Mouse (Mus musculus) ES-E14 (cell line): ENCODE measurements around the gene Ccnt2.
"Not testable (repeated sequence)": the region's sequence is repeated elsewhere in the genome, so short reads cannot be mapped to it uniquely, and the experiment has no call there.

Source experiments
- CHD2 ChIP-seq: IDR thresholded peaks from 2 replicates; pipeline ENCODE4 v1.6.1; 2014; ENCODE audit warnings: mild to moderate bottlenecking, low read depth, low read length, inconsistent platforms
- HCFC1 ChIP-seq: IDR thresholded peaks from 2 replicates; pipeline ENCODE4 v1.6.1; 2012; ENCODE audit warnings: low read length, inconsistent platforms, borderline replicate concordance; ENCODE audit not compliant: insufficient read depth
- MAFK ChIP-seq: IDR thresholded peaks from 2 replicates; pipeline ENCODE4 v1.6.1; 2014; ENCODE audit warnings: mild to moderate bottlenecking, low read depth, low read length, inconsistent platforms; ENCODE audit not compliant: insufficient read depth
- ZC3H11A ChIP-seq: IDR thresholded peaks from 2 replicates; pipeline ENCODE4 v1.6.1; 2012; ENCODE audit warnings: low read depth, mild to moderate bottlenecking, inconsistent platforms, low read length, borderline replicate concordance
- ZNF384 ChIP-seq: IDR thresholded peaks from 2 replicates; pipeline ENCODE4 v1.6.1; 2012; ENCODE audit warnings: low read depth, low read length, inconsistent platforms

DNA sequence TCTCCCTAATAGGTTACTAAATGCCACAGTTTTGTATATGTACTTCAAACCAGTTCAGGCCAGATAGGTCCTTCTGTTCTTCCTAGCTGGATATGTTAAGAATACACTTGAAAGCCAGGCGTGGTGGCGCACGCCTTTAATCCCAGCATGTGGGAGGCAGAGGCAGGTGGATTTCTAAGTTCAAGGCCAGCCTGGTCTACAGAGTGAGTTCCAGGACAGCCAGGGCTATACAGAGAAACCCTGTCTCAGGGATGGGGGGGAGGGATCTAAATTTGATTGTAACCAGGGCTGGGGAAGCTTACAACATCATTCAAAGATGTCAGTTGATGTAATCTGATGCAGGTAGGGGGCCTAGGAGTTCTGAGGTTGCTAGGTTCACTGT, 16.8 kb upstream of the Ccnt2 start:
- not testable (repeated sequence) for TF ChIP-seq MAFK, CHD2, HCFC1, ZNF384, ZC3H11A
